Mouse (Mus musculus): ENCODE results near the gene Snf8.
A peak's percentile ranks its signal among the peaks of the same experiment; 100 is the strongest.

Snf8 gene

DNA sequence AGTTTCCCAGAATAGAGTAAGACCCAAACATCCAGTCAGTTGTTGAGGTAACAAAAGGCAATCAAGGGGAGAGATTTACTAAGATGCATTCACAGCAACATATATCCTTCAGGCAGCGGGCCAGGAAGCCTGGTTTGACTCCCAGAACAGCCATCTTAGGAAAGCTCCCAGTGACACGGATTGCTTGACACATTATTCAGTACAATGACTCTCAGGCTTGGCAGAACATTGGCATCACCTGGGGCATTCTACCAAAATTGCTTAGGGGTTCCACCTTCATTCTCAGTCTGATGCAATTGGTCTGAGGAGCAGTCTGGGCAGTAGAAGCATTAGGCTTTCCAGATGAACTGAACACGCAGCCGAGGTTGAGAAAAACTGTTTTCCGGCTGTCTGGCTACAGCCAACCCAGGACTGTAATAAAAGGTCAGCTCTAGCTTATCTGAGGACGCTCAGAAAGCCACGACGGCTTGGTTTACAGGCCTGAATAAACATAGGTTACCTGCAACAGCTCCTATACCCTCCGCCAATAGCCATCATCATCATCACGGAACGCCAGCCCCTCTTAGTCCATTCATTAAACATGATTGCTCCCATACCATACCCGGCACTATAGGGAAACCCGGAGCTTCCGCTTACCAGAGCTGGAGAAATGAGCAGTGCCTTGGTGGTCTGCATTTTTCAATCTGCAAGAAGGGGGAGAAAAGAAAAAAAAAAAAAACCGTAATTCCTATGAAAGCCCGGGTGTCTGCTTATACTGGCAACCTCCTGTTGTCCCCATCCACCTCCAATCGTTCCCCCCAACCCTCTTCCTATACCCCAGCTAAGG lies 39.9 kb downstream of the Snf8 start:
- peak; percentile 21 to 22 for DNase-seq (ENCODE audit: low spot score in 2 of 2)

DNA sequence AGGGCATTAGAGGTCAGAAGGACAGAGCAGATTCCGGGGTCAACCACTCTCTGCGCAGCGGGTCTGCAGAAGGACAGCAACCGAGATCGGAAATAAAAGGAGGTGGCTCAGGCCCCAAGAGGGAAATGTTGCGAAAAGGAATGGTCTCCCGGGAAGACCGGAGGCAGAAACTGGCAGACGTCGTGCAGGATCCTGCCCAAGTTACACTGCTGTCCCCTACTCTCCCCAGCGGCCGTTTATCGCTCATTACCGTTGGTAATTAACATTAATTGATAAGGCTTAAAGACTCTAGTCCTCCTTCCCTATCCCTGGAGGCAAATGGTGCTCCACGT lies 40.5 kb downstream of the Snf8 start:
- DNase-seq (ENCODE audit: low spot score in 2 of 2): no peak

DNA sequence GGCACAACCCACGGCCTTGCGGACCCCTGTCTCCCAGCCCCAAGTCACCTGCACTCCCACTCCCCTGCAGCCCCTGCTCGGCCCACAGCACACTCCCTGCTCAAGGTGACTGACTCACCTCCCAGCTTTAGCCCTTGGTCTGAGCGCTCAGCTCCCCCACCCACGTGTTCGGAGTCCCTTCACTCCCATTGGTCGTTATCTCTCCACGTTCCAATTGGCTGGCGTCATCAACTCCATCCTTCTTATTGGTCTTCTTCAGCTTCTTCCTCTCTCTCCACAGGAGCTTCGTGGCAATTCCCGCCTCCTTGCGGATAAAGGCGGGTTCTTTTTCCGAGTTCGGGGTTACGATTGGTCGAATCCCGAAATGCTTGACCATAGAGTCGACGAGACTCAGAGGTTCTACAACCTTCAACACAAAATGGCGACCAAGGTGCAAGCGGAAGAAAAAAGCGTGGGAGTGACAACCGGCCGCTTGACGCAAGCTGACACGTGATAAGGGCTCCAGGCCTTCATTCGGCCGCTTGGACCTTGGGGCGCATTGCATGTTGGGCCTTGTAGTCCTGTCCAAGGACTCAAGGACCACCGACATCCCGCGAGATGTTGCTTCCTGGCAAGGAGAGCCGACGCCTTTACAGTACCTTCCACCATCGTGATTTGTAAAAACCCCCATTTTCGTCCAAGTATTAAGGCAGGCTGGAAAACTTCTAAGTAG lies 41.0 kb downstream of the Snf8 start, which contains the start of gene Atp5g1:
Gene Atp5g1 (minus strand): TSS at position 162 of the 712 bp plus-strand sequence.
- peak; percentile 96 for DNase-seq (ENCODE audit: low spot score in 2 of 2)

DNA sequence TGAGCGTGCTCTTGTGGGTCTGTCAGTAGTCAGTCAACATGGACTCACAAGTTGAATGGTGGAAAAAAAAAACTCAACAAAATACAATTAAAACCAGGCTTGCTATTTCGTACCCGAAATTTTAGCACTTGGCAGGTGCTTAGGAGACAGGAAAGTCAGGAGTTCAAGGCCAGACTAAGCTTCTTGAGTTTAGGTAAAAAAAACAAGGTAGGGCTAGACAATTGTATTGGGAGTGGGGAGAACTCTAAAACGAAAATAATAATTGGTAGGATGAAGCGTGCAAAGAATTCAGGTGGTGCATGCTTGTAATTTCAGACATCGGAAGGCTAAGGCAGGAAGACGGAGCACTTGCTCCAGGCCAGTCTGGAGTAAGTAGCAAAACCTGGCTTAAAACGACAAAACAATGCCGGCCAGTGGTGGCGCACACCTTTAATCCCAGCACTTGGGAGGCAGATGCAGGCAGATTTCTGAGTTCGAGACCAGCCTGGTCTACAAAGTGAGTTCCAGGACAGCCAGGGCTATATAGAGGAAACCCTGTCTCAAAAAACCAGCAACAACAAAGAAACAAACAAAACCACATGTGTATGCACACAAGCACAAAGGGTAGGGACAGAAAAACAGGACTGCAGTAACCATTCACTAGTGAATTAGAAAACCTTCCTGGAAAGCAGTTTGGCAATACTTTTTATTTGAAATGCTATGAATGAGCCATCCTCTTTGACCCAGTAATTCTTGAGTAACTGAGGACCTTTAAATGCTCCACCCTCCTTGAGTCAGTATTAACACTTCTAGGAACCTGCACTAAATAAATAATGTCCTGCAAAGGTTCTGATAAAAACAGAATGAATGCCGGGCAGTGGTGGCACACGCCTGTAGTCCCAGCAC lies 41.8 kb downstream of the Snf8 start:
- no peak for DNase-seq (ENCODE audit: low spot score in 2 of 2)

DNA sequence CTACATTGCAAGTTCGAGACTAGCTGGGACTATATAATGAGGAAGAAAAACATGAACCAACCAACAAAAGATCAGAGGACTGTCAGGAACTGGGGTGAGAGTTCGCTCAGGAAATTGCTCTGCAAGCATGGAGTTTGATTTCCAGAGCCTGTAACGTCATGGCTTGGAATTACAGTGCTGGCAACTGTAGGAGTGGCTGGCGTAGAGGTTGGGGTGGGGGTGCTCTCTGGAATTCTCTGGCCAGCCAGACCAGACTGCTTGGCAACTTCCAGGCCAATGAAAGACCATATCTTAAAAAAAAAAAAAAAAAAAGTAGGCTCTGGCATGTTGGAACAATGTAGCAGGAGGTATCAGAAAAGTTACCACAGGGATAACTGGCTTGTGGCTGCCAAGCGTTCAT lies 46.1 kb downstream of the Snf8 start:
- no peak for DNase-seq (ENCODE audit: low spot score in 2 of 2)

DNA sequence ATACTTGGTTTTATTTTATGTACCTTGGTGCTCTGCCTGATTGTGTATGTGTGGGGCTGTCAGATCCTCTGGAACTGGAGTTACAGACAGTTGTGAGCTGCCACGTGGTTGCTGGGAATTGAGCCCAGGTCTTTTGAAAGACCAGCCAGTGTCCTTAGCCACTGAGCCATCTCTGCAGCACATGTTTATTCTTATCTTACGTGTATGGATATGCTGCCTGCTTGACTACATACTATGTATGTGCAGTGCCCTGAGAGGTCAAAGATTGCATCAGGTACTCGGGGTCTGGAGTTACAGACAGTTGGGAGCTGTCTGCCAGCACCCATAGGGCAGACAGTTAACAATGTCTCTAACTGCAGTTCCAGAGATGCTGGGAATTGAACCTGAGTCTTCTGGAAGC lies 48.0 kb downstream of the Snf8 start:
- no peak for DNase-seq (ENCODE audit: low spot score in 2 of 2)

DNA sequence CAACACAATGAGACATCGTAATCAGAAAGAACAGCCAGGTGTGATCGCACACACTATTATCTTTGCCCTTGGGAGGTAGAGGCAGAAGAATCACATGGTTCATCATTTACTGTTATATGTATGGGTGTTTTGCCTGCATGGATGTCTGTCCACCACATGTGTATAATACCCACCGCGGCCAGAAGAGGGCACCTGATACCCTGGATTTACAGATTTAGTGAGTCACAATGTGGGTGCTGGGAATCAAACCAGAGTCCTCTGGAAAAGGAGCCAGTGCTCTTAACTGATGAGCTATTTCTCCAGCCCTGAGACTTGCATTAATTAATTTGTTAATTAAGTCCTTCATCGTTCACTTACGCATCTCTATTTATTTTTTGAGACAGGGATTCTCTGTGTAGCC lies 53.3 kb downstream of the Snf8 start:
- no peak for DNase-seq (ENCODE audit: low spot score in 2 of 2)

DNA sequence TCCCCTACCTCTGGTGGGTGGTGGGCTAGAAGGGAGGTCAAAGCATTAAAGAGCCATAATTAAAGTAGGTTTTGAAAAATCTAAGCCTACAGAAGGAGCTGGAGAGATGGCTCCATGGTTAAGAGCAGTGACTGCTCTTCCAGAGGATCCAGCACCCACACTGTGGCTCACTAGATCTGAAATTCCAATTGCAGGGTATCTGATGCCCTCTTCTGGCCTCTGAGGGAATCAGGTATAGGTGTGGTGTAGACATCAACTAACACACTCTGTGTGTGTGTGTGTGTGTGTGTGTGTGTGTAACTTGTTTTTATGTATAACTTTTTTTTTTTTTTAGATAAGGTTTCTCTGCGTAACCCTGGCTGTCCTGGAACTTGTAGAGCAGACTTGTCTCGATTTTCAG lies 56.4 kb downstream of the Snf8 start:
- DNase-seq (ENCODE audit: low spot score in 2 of 2): no peak

DNA sequence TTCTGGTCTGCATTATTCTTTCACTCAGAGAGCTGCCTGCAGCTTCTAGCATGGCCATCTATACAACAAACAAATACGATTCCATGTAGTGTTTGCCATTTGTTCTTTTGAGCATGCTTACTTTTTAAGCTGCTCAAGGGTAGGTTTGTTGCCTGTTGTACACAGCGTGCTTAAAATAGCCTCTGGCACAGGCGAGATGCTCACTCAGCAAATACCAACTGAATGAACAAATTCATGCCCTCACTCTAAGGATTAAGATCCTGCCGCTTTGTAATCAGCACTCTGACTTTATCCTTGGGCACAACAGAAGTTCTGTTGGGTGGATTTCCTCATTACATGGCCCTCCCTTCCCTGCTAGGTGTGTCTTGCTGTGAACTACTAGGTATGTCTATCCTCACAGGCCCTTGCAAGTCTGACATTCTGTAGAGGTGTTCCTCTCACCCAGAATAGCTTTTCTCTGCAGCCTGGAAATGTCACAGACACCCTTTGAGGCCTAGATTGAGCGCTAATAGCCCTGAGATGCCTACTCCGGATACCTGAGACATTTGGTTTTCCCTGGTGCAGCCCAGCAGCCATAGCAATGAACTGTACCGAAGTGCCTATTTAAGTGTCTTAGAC lies 58.1 kb downstream of the Snf8 start:
- DNase-seq (ENCODE audit: low spot score in 2 of 2): no peak

DNA sequence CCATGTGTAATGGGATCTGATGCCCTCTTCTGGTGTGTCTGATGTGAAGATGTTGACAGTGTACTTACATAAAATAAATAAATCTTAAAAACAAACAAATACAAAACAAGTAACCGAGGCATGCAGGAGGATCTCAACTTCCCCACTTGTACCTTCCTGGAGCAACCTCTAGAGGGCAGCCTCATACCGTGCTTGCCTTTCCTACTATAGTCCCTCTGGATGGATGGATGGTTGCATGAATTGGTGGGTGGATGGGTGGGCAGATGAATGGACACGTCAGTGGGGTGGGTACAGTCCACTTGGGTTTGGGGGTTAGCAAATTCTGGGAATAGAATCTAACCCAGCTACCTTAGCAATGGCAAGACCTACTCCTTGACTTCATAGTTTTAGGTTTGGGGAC lies 58.7 kb downstream of the Snf8 start:
- peak; percentile 16 to 54 for DNase-seq (ENCODE audit: low spot score in 2 of 2)

Data from spleen, postnatal 10 days (tissue).